Mouse (Mus musculus) heart, embryonic 14.5 days (tissue): ENCODE data around the gene Fxr2. TPM values are rescaled to one million over a fixed set of nuclear protein-coding genes. Genes with fewer than 3 reads are reported as not detected.
"Not testable (repeated sequence)": the region's sequence is repeated elsewhere in the genome, so short reads cannot be mapped to it uniquely, and the experiment has no call there.

Source experiments
- ATAC-seq: fragments of 200-750 bp; cut with Nextera tagmentation; 2 replicates; pipeline ENCODE4 v1.8.0; 2017; ENCODE audit warnings: low read depth, moderate TSS enrichment; ENCODE audit not compliant: insufficient number of reproducible peaks, insufficient read depth, low FRiP score
- H3K27ac ChIP-seq, 2 experiments: fragments of 200-500 bp in 1 of 2; fragments of 300-500 bp in 1 of 2; sonication (generic) in 1 of 2; replicated peaks in 1 of 2; 2 replicates each; pipeline ENCODE4 v1.5.1; 2012 to 2014; ENCODE audit warnings: low read depth in 2 of 2, low read length in 2 of 2, control low read depth in 1 of 2, mild to moderate bottlenecking in 1 of 2, mixed read lengths in 1 of 2; ENCODE audit not compliant: control insufficient read depth in 1 of 2, insufficient read depth in 1 of 2
- H3K27me3 ChIP-seq: fragments of 300-500 bp; sonication (generic); 2 replicates; pipeline ENCODE4 v1.6.1; 2014; ENCODE audit warnings: mild to moderate bottlenecking, low read length, control low read depth; ENCODE audit not compliant: control insufficient read depth, insufficient read depth
- H3K36me3 ChIP-seq: fragments of 300-500 bp; sonication (generic); 2 replicates; pipeline ENCODE4 v1.6.1; 2014; ENCODE audit warnings: mild to moderate bottlenecking, control low read depth, low read length, mixed read lengths; ENCODE audit not compliant: control insufficient read depth, insufficient read depth
- H3K4me1 ChIP-seq, 2 experiments: fragments of 200-500 bp in 1 of 2; fragments of 300-500 bp in 1 of 2; sonication (generic) in 1 of 2; 2 replicates each; pipeline ENCODE4 v1.6.1; 2012 to 2014; ENCODE audit warnings: low read length in 2 of 2, control low read depth in 1 of 2, mixed read lengths in 1 of 2; ENCODE audit not compliant: control insufficient read depth in 2 of 2, insufficient read depth in 2 of 2
- H3K4me2 ChIP-seq: fragments of 300-500 bp; sonication (generic); 2 replicates; pipeline ENCODE4 v1.6.1; 2014; ENCODE audit warnings: mild to moderate bottlenecking, low read length
- H3K4me3 ChIP-seq, 2 experiments: fragments of 200-500 bp in 1 of 2; fragments of 300-500 bp in 1 of 2; sonication (generic) in 1 of 2; 2 replicates each; pipeline ENCODE4 v1.5.1; 2012 to 2014; ENCODE audit warnings: low read length in 2 of 2, mild to moderate bottlenecking in 2 of 2, control low read depth in 1 of 2, low read depth in 1 of 2, moderate library complexity in 1 of 2; ENCODE audit not compliant: control insufficient read depth in 1 of 2, insufficient read depth in 1 of 2
- H3K9ac ChIP-seq: fragments of 300-500 bp; sonication (generic); 2 replicates; pipeline ENCODE4 v1.6.1; 2014; ENCODE audit warnings: mild to moderate bottlenecking, low read length
- H3K9me3 ChIP-seq: fragments of 300-500 bp; sonication (generic); 2 replicates; pipeline ENCODE4 v1.6.1; 2016; ENCODE audit warnings: low read length, control low read depth; ENCODE audit not compliant: control insufficient read depth
- WGBS: fragments of 180-500 bp; shearing (Covaris S2); extraction: QIAGEN DNeasy Blood & Tissue Kit; methylation state at CpG from one replicate; pipeline ENCODE4 v1.1.7; 2014; 5-methylcytosine and 5-hydroxymethylcytosine counted together
- polyA plus RNA-seq: library from polyadenylated mRNA; unstranded; fragments of >200 nt; fragmentation: Nextera tagmentation; extraction: Ambion mirVana; gene quantifications from 2 replicates; pipeline ENCODE4 v1.2.1, GENCODE M21; 2014

The Fxr2 gene
- polyA plus RNA-seq, 1 experiment from 2014 or later: 25.8 TPM

- H3K27ac ChIP-seq: no peak overlapping the region
- no peak overlapping the region for H3K9ac ChIP-seq
- no peaks in the 10 kb centered on the region for H3K9me3 ChIP-seq
- 35% methylated on average over 4 of the region's 4 CpGs for WGBS
- no peak overlapping the region for H3K4me2 ChIP-seq
- no peaks in the 10 kb centered on the region for H3K36me3 ChIP-seq
- H3K27me3 ChIP-seq: no peaks in the 10 kb centered on the region
- no peak for ATAC-seq
- H3K4me1 ChIP-seq: peaks cover 8 to 11% of the 10 kb centered on the region in 2 experiments; a peak in 3 of 4 replicates
- no peak overlapping the region for H3K4me3 ChIP-seq
These were observed 21.9 kb upstream of the Fxr2 start for GRCm38 (mm10) chr11:69610899-69611298.

- Histone ChIP-seq H3K36me3 (no peaks in the 10 kb centered on the region), H3K9me3 (no peaks in the 10 kb centered on the region), H3K27ac (0 out of 4 replicates have a peak overlapping the region, but pooled peaks of 1 of the 2 experiments have one; percentile 12), H3K27me3 (no peaks in the 10 kb centered on the region), H3K4me3 (peak overlapping the region in 1 of 2 experiments; percentile 4; a peak in 1 of 4 replicates), H3K4me2 (peak overlapping the region; percentile 54), H3K9ac (peak overlapping the region; percentile 68), H3K4me1 (peaks cover 4 to 7% of the 10 kb centered on the region in 2 experiments; a peak in 3 of 4 replicates)
- 11% methylated on average over 19 of the region's 19 CpGs for WGBS
- no peak for ATAC-seq
These were observed 19.1 kb upstream of the Fxr2 start for GRCm38 (mm10) chr11:69613553-69614256.

- ATAC-seq, H3K4me3 ChIP-seq, H3K4me1 ChIP-seq, H3K27me3 ChIP-seq, H3K9me3 ChIP-seq, H3K27ac ChIP-seq, H3K36me3 ChIP-seq: not testable (repeated sequence)
- 0 out of 2 replicates have a peak overlapping the region, but pooled peaks have one; percentile 30 for H3K9ac ChIP-seq
- 48% methylated on average over 11 of the region's 11 CpGs for WGBS
- peak overlapping the region; percentile 54 for H3K4me2 ChIP-seq
These were observed 18.6 kb upstream of the Fxr2 start for GRCm38 (mm10) chr11:69614257-69614588.

- no peak for ATAC-seq
- no peak overlapping the region for H3K9ac ChIP-seq
- 35% methylated on average over 10 of the region's 10 CpGs for WGBS
- H3K4me1 ChIP-seq: peaks cover 7 to 10% of the 10 kb centered on the region in 2 experiments; a peak in 3 of 4 replicates
- H3K9me3 ChIP-seq: no peaks in the 10 kb centered on the region
- no peak overlapping the region for H3K27ac ChIP-seq
- H3K4me2 ChIP-seq: no peak overlapping the region
- no peaks in the 10 kb centered on the region for H3K27me3 ChIP-seq
- H3K4me3 ChIP-seq: no peak overlapping the region
- H3K36me3 ChIP-seq: no peaks in the 10 kb centered on the region
These were observed 16.0 kb upstream of the Fxr2 start for GRCm38 (mm10) chr11:69616781-69617180.

GRCm38 (mm10) chr11:69617805-69618204 lies 15.0 kb upstream of the Fxr2 start, which contains the start of gene Shbg:
TSS of gene Shbg (minus strand) at chr11:69617905.
- H3K27me3 ChIP-seq: no peaks in the 10 kb centered on the region
- H3K9ac ChIP-seq: no peak within 1 kb of the TSS
- no peak within 1 kb of the TSS for H3K4me2 ChIP-seq
- H3K4me1 ChIP-seq: peaks cover 13 to 15% of the 10 kb centered on the region in 2 experiments
- WGBS: 42% methylated on average over 5 of the region's 5 CpGs
- no peak for ATAC-seq
- H3K36me3 ChIP-seq: no peaks in the 10 kb centered on the region
- H3K9me3 ChIP-seq: no peaks in the 10 kb centered on the region
- no peak within 1 kb of the TSS for H3K27ac ChIP-seq
- no peak within 1 kb of the TSS for H3K4me3 ChIP-seq

- Histone ChIP-seq H3K36me3 (no peaks in the 10 kb centered on the region), H3K4me2 (no peak overlapping the region), H3K27me3 (no peaks in the 10 kb centered on the region), H3K9ac (no peak overlapping the region), H3K9me3 (no peaks in the 10 kb centered on the region), H3K27ac (no peak overlapping the region), H3K4me3 (no peak overlapping the region), H3K4me1 (peaks cover 6 to 11% of the 10 kb centered on the region in 2 experiments; a peak in 3 of 4 replicates)
- ATAC-seq: no peak
- whole genome bisulfite sequencing: 58% methylated on average over 7 of the region's 7 CpGs
These were observed 12.3 kb upstream of the Fxr2 start for GRCm38 (mm10) chr11:69620394-69621081.

- Histone ChIP-seq H3K4me3 (peak within 1 kb of the TSS; percentile 64 to 66), H3K9me3 (no peaks in the 10 kb centered on the region), H3K27me3 (no peaks in the 10 kb centered on the region), H3K9ac (peak within 1 kb of the TSS; percentile 88), H3K4me2 (peak within 1 kb of the TSS; percentile 81), H3K4me1 (peaks cover 6 to 11% of the 10 kb centered on the region in 2 experiments; a peak in 3 of 4 replicates), H3K27ac (peak within 1 kb of the TSS; percentile 11 to 55; a peak in 2 of 4 replicates), H3K36me3 (no peaks in the 10 kb centered on the region)
- WGBS: under 1% methylated on average over 20 of the region's 20 CpGs
- peak; percentile 68; the same call in 1 of the 2 replicates for ATAC-seq
These were observed 11.1 kb upstream of the Fxr2 start, which contains the start of gene Sat2 for GRCm38 (mm10) chr11:69621571-69622268. TSS of gene Sat2 (plus strand) at chr11:69622024.
